Mouse (Mus musculus) E14TG2a.4 (cell line): ENCODE measurements at regions not wholly inside any gene's neighbourhood (a gene's known extent, or its start where the extent isn't known, plus 50 kb on each side); places are given as distances from the start of the nearest gene placed in this dataset.

Experiments
- H3K27me3 ChIP-seq: 2 replicates; pipeline ENCODE4 v1.6.1; 2014; ENCODE audit warnings: low read length, control low read depth; ENCODE audit not compliant: insufficient read depth
- H3K36me3 ChIP-seq: 2 replicates; pipeline ENCODE4 v1.6.1; 2014; ENCODE audit warnings: low read length, control low read depth; ENCODE audit not compliant: insufficient read depth
- H3K4me1 ChIP-seq: replicated peaks from 2 replicates; pipeline ENCODE4 v1.6.1; 2014; ENCODE audit warnings: low read depth, low read length, control low read depth
- H3K4me3 ChIP-seq: replicated peaks from 2 replicates; pipeline ENCODE4 v1.5.1; 2014; ENCODE audit warnings: mild to moderate bottlenecking, low read length
- H3K9me3 ChIP-seq: 2 replicates; pipeline ENCODE4 v1.6.1; 2014; ENCODE audit warnings: low read length, control low read depth
- CTCF ChIP-seq: conservative IDR thresholded peaks from 2 replicates; pipeline ENCODE4 v1.5.1; 2014; ENCODE audit warnings: low read length
- NANOG ChIP-seq: IDR thresholded peaks from 2 replicates; pipeline ENCODE4 v1.6.1; 2014; ENCODE audit warnings: borderline replicate concordance, low read length, mixed read lengths
- POU5F1 ChIP-seq: IDR thresholded peaks from 2 replicates; pipeline ENCODE4 v1.6.1; 2014; ENCODE audit warnings: low read length, borderline replicate concordance

DNA sequence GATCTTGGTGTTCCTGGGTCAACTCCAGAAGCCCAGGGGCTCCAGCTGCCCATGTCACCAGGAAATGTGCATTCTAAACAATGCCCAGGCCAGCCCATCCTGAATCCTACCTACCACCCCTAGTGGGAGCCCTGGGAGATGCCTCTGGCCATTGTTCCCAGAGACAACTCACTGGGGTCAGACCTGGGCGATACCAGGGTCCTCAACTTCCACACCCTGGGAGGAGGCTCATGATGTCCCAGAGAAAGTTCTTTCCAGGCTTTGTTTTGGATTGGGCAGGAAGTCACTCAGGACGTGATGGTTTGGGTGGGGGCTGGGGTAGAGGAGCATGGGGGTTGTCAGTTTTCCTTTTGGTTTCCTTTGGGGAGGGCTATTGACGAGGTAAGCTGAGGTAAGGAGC lies 97.1 kb downstream of the Efnb1 start:
- H3K36me3 ChIP-seq, result no peaks in the 10 kb centered on the region
- H3K27me3 ChIP-seq, result no peaks in the 10 kb centered on the region; the same call in 1 of the 2 replicates
- H3K4me3 ChIP-seq, result no peak overlapping the region
- H3K4me1 ChIP-seq, result no peaks in the 10 kb centered on the region; the same call in 1 of the 2 replicates
- TF ChIP-seq CTCF (no peak), POU5F1 (no peak), NANOG (no peak)
- H3K9me3 ChIP-seq, result no peaks in the 10 kb centered on the region

DNA sequence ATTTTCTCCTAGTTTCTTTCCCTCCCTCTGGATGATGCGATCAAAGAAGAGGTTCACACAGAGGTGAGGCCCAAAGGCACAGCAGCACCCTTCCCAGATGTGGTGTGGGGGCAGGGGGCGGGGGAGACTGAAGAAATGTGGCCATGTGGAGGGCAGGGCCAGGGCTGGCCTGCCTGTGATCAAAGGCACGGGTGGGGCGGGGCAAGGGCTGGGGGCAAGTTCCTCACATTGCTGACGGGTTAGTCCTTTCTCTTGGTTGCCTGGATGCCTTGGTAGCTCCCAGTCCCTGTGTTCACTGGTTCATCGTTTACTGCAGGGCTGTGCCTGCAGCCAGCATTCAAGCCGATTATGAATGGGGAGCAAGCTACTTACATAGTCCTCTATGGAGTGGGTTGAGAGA lies 96.4 kb downstream of the Efnb1 start:
- TF ChIP-seq POU5F1 (no peak), CTCF (no peak), NANOG (no peak)

DNA sequence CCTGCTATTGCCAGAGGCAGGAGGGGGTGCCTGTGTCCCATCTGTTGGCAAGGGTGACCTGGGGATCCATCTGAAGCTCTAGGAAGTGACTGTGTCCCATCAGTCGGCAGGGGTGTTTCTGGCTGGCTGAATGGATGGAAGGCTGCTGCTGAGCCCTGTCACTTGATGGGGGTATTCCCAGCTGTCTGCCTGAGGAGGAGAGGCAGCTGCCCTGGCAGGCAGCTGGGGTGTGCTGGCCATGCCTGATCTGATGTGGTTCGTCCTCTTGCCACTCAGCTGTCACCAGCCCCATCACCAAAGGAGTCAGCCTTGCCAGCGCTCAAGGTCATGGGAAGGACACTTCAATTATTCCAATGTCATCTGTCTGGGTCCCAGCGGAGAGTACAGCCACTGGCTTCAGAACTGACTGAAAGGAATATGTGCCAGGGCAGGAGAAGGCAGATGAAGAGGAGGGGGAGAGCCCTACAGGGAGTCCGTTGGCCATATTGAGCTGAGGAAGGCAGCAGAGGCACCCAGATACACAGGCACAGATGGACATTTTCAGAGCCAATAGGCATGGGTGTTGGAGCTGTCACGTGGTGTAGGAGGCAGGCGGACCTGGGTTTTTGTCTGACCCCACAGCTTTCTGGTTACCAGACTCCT lies 89.3 kb downstream of the Efnb1 start:
- peaks cover 10% of the 10 kb centered on the region; the same call in 1 of the 2 replicates for H3K27me3 ChIP-seq

More for the DNA sequence above, 96.4 kb downstream of the Efnb1 start:
- no peaks in the 10 kb centered on the region; the same call in 1 of the 2 replicates for H3K27me3 ChIP-seq
- H3K9me3 ChIP-seq, result no peaks in the 10 kb centered on the region
- H3K4me1 ChIP-seq, result no peaks in the 10 kb centered on the region; the same call in 1 of the 2 replicates
- no peak overlapping the region for H3K4me3 ChIP-seq
- no peaks in the 10 kb centered on the region for H3K36me3 ChIP-seq

DNA sequence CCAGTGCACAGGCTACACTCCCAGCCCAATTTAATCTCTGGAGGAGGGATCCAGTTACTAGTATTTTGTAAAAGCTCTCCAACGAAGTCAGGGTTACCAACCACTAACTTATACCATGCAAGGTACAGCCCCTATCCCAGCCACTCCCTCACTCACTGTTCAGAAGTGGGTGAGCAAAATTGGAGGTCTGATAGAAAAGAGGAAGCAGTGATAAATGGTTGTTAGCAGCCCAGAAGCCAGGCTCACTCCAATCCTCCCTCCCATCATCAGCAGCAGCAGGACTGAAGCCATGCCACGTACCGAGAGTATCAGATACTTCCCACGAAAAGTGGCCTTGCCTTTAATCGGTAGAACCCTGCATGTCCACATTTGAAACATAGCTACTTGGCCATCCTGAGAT lies 86.1 kb downstream of the Efnb1 start:
- H3K4me1 ChIP-seq, result no peaks in the 10 kb centered on the region; the same call in 1 of the 2 replicates
- no peaks in the 10 kb centered on the region for H3K36me3 ChIP-seq
- H3K9me3 ChIP-seq, result no peaks in the 10 kb centered on the region
- H3K27me3 ChIP-seq, result peaks cover 32% of the 10 kb centered on the region
- no peak for TF ChIP-seq NANOG
- TF ChIP-seq POU5F1, result no peak
- no peak for TF ChIP-seq CTCF
- H3K4me3 ChIP-seq, result no peak overlapping the region

More for the DNA sequence above, 89.3 kb downstream of the Efnb1 start:
- TF ChIP-seq CTCF (no peak), POU5F1 (no peak), NANOG (no peak)
- Histone ChIP-seq H3K4me1 (no peaks in the 10 kb centered on the region), H3K36me3 (no peaks in the 10 kb centered on the region), H3K9me3 (no peaks in the 10 kb centered on the region), H3K4me3 (no peak overlapping the region)

DNA sequence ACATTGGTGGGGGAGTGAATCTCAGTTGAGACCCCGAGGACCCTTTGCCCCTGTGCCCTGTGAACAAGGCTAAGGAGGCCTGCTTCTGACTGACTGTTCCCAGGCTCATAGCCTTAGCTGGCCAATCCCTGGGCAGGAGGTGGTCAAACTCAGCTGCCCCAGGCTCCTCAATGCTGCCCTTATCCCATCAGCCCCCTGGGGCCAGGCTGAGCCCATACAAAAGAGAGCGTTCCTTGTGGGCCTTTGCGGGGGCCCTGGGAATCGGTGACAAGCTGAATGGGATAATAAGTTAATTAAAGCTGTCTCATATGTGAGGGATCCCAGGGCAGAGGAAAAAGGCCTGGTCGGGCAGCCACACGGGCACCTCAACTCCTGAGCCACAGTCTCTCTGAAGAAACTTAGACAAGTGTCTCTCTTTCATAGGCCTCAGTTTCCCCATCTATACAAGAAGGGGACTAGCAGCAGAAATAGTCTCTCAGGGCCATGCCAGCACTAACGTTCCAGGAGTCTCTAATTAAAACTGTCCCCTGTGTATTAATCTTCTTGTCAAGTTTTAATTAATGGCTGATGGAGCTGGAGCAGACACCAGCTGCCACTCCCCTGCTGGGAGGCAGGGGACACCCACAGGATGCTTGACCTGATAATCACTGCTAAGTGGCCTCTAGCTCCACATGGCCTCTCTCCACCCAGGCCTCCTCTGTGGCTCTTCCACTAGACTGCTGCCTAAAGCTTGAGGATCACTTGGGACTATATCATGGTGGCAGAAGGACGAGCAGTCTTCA lies 84.9 kb downstream of the Efnb1 start:
- Histone ChIP-seq H3K36me3 (no peaks in the 10 kb centered on the region), H3K9me3 (no peaks in the 10 kb centered on the region), H3K4me3 (no peak overlapping the region), H3K27me3 (peaks cover 44% of the 10 kb centered on the region), H3K4me1 (no peaks in the 10 kb centered on the region; the same call in 1 of the 2 replicates)
- TF ChIP-seq CTCF (no peak), NANOG (no peak), POU5F1 (no peak)

DNA sequence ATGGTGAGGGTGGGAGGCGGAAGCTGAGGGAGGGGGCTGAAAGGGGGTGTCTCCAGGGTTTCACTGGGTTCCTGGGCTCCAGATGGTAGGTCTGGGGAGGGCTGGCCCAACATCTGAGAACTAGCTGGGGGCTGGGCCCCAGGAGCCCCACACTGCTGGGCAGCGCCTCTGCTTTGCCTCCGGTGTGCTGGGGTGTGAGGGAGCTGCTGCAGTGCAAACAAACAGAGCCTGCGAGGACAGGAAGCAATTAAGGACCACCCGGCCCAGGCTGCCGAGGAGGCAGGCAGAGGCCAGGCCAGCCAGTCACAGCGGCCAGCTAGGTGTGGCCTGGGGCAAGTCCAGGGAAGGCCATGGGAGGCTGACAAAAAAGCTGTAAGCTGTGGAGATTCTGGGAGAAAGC lies 82.3 kb downstream of the Efnb1 start:
- TF ChIP-seq NANOG, result no peak
- TF ChIP-seq POU5F1, result no peak
- TF ChIP-seq CTCF, result no peak
- Histone ChIP-seq H3K9me3 (no peaks in the 10 kb centered on the region), H3K36me3 (no peaks in the 10 kb centered on the region), H3K27me3 (peaks cover 60% of the 10 kb centered on the region), H3K4me1 (no peaks in the 10 kb centered on the region; the same call in 1 of the 2 replicates), H3K4me3 (no peak overlapping the region)

DNA sequence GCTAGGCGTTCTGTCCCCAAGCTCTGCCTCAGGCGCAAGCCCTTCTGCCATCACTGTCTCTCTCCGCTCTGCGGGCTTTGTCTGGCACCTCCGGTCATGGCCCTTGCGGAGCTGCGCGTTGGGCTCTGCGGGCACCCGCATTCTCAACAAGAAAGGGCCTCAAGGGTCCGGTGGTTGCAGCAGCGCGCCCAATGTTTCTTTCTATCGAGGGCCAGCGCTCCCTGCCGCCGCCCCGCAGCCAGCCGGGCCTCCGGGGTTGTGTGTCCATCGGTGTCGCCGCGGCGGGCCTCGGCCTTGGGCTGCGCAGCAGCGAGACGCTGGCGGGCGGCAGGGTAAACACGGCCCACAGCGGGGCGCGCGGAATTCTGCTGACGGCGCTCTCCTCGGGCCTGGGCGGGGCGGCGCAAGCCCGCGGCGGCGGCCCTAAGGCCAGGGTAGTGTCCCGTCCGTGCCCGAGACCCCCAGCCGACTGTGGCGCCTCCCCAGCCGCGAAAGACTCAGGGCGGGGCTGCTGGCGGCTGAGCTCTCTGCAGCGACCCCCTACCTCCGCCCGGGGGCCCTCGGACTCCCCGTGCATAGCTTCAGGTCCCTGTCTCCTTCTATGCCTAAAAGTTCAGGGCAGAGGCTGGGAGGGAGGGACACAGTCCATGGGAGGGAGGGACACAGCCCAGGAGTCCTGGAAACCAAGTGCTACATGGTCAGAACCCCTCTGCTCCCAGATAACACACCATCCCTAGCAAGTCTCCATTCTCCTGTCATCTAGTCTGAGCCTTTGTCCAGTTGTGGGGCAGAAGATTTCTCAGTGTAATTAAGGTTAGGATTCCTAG lies 80.9 kb downstream of the Efnb1 start:
- no peak for TF ChIP-seq CTCF
- TF ChIP-seq POU5F1, result no peak
- TF ChIP-seq NANOG, result no peak
- Histone ChIP-seq H3K36me3 (no peaks in the 10 kb centered on the region), H3K4me1 (no peaks in the 10 kb centered on the region; the same call in 1 of the 2 replicates), H3K4me3 (peak overlapping the region; percentile 61), H3K9me3 (no peaks in the 10 kb centered on the region), H3K27me3 (peaks cover 65% of the 10 kb centered on the region)

DNA sequence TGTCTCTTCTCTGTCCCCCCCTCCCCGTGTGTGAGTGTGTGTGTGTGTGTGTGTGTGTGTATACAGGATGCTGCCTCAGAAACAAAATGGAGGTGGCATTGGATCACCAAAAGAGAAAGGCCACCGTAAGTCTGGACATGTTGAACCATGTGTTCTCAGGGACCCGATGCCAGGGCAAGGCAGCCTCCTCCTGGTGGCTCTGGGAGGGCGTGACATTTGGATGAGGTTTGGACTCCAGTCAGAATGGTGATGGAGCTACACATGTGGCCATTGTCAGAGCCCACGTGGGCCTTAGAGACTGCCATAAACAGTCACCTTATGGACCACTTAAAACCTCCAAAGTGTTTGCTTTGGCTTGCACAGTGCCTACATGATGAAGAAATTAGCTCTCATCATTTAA lies 80.0 kb downstream of the Efnb1 start:
- no peaks in the 10 kb centered on the region for H3K9me3 ChIP-seq
- H3K4me1 ChIP-seq, result no peaks in the 10 kb centered on the region; the same call in 1 of the 2 replicates
- H3K4me3 ChIP-seq, result no peak overlapping the region
- H3K27me3 ChIP-seq, result peaks cover 68% of the 10 kb centered on the region
- H3K36me3 ChIP-seq, result no peaks in the 10 kb centered on the region
- no peak for TF ChIP-seq CTCF
- no peak for TF ChIP-seq POU5F1
- TF ChIP-seq NANOG, result no peak
